Mouse (Mus musculus): Measurements from ENCODE around the gene Def6. TPM values are rescaled to one million over a fixed set of nuclear protein-coding genes. Genes with fewer than 3 reads are reported as not detected.
A peak's percentile ranks its signal among the peaks of the same experiment; 100 is the strongest.

Gene Def6
- polyA plus RNA-seq, 1 experiment from 2014 or later: 9.0 TPM

DNA sequence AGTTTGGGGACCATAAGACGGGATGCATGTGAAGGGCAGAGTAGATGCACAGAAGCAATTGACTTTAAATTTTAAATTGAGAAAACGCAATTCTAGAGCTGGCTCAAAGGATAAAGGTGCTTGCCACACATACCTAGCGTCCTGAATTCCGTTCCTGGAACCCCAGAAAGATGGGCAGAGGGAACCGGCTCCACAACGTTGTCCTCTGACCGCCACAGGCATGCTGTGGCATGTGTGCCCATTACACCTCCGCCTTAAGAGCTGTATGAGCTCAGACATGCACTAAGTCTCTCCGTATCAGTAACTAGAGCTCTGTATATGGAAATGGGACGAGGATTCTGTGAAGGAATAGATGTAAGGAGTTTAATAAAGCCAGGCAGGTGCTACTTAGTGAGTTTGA is 17.0 kb downstream of the Def6 start:
- Histone ChIP-seq H3K4me2 (ENCODE audit: low read depth, low read length) (no peak overlapping the region), H3K36me3 (replicated peaks; ENCODE audit: insufficient read depth, low read length) (peaks cover 8% of the 10 kb centered on the region), H3K4me1 (ENCODE audit: insufficient read depth) (peaks cover 14% of the 10 kb centered on the region), H3K9me3 (ENCODE audit: low read length) (no peaks in the 10 kb centered on the region), H3K4me3 (ENCODE audit: low read depth, low read length) (no peak overlapping the region), H3K9ac (replicated peaks) (no peak overlapping the region), H3K27ac (ENCODE audit: low read depth) (no peak overlapping the region), H3K27me3 (ENCODE audit: insufficient read depth, low read length) (no peaks in the 10 kb centered on the region)
- no peak for DNase-seq
- WGBS (ENCODE audit: insufficient replicate concordance): 91% methylated on average over 10 of the region's 10 CpGs
- TF ChIP-seq CTCF (IDR thresholded peaks at IDR 0.05; ENCODE audit: low read depth): no peak
- no peak for TF ChIP-seq EP300 (IDR thresholded peaks at IDR 0.05; ENCODE audit: low read depth)
- no peak for ATAC-seq

DNA sequence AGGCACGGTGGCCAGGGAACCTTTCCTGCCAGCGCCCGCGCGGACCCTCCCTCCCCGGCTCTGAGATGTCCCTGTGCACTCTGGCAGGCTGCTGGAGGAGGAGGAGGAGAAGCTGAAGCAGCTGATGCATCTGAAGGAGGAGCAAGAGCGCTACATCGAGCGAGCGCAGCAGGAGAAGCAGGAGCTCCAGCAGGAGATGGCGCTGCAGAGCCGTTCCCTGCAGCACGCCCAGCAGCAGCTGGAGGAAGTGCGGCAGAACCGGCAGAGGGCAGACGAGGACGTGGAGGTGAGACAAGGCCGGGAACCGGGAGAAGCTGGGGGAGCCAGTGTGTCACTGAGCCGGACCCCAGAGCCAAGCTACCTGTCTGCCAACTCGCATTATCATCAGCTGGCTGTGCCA is 18.4 kb downstream of the Def6 start:
- H3K36me3 ChIP-seq (replicated peaks; ENCODE audit: insufficient read depth, low read length): peaks cover 8% of the 10 kb centered on the region; the same call in 1 of the 2 replicates
- H3K9me3 ChIP-seq (ENCODE audit: low read length): no peaks in the 10 kb centered on the region
- H3K4me2 ChIP-seq (ENCODE audit: low read depth, low read length): no peak overlapping the region
- H3K4me1 ChIP-seq (ENCODE audit: insufficient read depth): peaks cover 14% of the 10 kb centered on the region
- H3K27ac ChIP-seq (ENCODE audit: low read depth): no peak overlapping the region
- 17% methylated on average over 21 of the region's 21 CpGs for WGBS (ENCODE audit: insufficient replicate concordance)
- no peaks in the 10 kb centered on the region for H3K27me3 ChIP-seq (ENCODE audit: insufficient read depth, low read length)
- DNase-seq: peak; percentile 90
- TF ChIP-seq CTCF (IDR thresholded peaks at IDR 0.05; ENCODE audit: low read depth) (peak; percentile 100), EP300 (IDR thresholded peaks at IDR 0.05; ENCODE audit: low read depth) (no peak)
- ATAC-seq: peak; percentile 48
- H3K9ac ChIP-seq (replicated peaks): no peak overlapping the region
- no peak overlapping the region for H3K4me3 ChIP-seq (ENCODE audit: low read depth, low read length)

GRCm38 (mm10) chr17:28230486-28230885 is 22.9 kb downstream of the Def6 start:
- Histone ChIP-seq H3K9ac (replicated peaks) (no peak overlapping the region), H3K4me3 (ENCODE audit: low read depth, low read length) (no peak overlapping the region), H3K27me3 (ENCODE audit: insufficient read depth, low read length) (no peaks in the 10 kb centered on the region), H3K27ac (ENCODE audit: low read depth) (no peak overlapping the region), H3K9me3 (ENCODE audit: low read length) (no peaks in the 10 kb centered on the region), H3K36me3 (replicated peaks; ENCODE audit: insufficient read depth, low read length) (peaks cover 8% of the 10 kb centered on the region; the same call in 1 of the 2 replicates), H3K4me2 (ENCODE audit: low read depth, low read length) (no peak overlapping the region), H3K4me1 (ENCODE audit: insufficient read depth) (peaks cover 16% of the 10 kb centered on the region)
- 76% methylated on average over 6 of the region's 6 CpGs for WGBS (ENCODE audit: insufficient replicate concordance)
- TF ChIP-seq CTCF (IDR thresholded peaks at IDR 0.05; ENCODE audit: low read depth) (no peak), EP300 (IDR thresholded peaks at IDR 0.05; ENCODE audit: low read depth) (no peak)
- DNase-seq (no peak), ATAC-seq (no peak)

DNA sequence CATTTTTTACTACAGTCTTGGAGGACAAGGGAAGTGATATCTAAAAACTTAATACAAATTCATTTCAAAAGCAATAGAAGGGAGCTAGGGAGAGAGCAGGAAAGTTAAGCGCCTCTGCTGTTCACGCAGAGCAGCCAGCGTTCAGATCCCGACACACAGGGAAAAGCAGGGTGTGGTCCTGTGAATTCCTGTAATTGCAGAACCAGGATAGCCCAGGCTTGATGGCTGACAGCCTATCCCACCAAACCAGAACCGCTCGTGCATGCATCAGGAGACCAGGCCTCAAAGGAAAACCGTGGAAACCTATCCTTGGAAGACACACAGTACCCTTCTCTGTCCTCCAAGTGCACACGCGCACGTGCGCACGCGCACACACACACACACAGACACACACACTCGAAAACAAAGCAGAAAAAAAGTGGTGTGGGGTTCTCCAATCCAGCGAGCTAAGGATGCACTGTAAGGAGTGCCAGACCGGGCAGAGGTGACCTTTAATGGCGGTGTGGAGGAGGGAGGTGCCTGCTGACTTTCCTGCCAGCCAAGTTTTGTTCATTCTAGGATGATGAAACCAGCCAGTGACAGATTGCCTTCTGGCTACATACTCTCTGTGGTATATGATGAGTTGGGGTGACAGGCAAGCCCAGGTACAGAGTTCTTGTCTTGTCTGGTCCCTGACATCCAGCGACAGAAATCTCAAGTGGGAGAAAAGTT is 23.6 kb downstream of the Def6 start:
- no peak for TF ChIP-seq EP300 (IDR thresholded peaks at IDR 0.05; ENCODE audit: low read depth)
- TF ChIP-seq CTCF (IDR thresholded peaks at IDR 0.05; ENCODE audit: low read depth): no peak
- Histone ChIP-seq H3K36me3 (replicated peaks; ENCODE audit: insufficient read depth, low read length) (peaks cover 6% of the 10 kb centered on the region; the same call in 1 of the 2 replicates), H3K4me3 (ENCODE audit: low read depth, low read length) (no peak overlapping the region), H3K4me1 (ENCODE audit: insufficient read depth) (peaks cover 16% of the 10 kb centered on the region), H3K27me3 (ENCODE audit: insufficient read depth, low read length) (no peaks in the 10 kb centered on the region), H3K9ac (replicated peaks) (no peak overlapping the region), H3K27ac (ENCODE audit: low read depth) (no peak overlapping the region), H3K9me3 (ENCODE audit: low read length) (no peaks in the 10 kb centered on the region), H3K4me2 (ENCODE audit: low read depth, low read length) (no peak overlapping the region)
- ATAC-seq: no peak
- WGBS (ENCODE audit: insufficient replicate concordance): 81% methylated on average over 18 of the region's 18 CpGs
- no peak for DNase-seq

- peaks cover 9% of the 10 kb centered on the region; the same call in 1 of the 2 replicates for H3K36me3 ChIP-seq (replicated peaks; ENCODE audit: insufficient read depth, low read length)
- H3K27me3 ChIP-seq (ENCODE audit: insufficient read depth, low read length): no peaks in the 10 kb centered on the region
- DNase-seq (peak; percentile 99), ATAC-seq (peak; percentile 98)
- H3K9me3 ChIP-seq (ENCODE audit: low read length): no peaks in the 10 kb centered on the region
- peak within 1 kb of the TSS; percentile 95 for H3K9ac ChIP-seq (replicated peaks)
- WGBS (ENCODE audit: insufficient replicate concordance): 1% methylated on average over 40 of the region's 57 CpGs
- H3K4me2 ChIP-seq (ENCODE audit: low read depth, low read length): peak within 1 kb of the TSS; percentile 98
- peak within 1 kb of the TSS; percentile 91 for H3K27ac ChIP-seq (ENCODE audit: low read depth)
- no peak for TF ChIP-seq EP300 (IDR thresholded peaks at IDR 0.05; ENCODE audit: low read depth)
- peak; percentile 100 for TF ChIP-seq CTCF (IDR thresholded peaks at IDR 0.05; ENCODE audit: low read depth)
- peak within 1 kb of the TSS; percentile 95 for H3K4me3 ChIP-seq (ENCODE audit: low read depth, low read length)
- H3K4me1 ChIP-seq (ENCODE audit: insufficient read depth): peaks cover 27% of the 10 kb centered on the region
Measured at GRCm38 (mm10) chr17:28232475-28233060, 25.0 kb downstream of the Def6 start, which contains the start of gene Ppard. Ppard (plus strand) TSS chr17:28232700.

- ATAC-seq (peak; percentile 32), DNase-seq (peak; percentile 65)
- peaks cover 8% of the 10 kb centered on the region for H3K36me3 ChIP-seq (replicated peaks; ENCODE audit: insufficient read depth, low read length)
- TF ChIP-seq EP300 (IDR thresholded peaks at IDR 0.05; ENCODE audit: low read depth): no peak
- no peak for TF ChIP-seq CTCF (IDR thresholded peaks at IDR 0.05; ENCODE audit: low read depth)
- H3K27ac ChIP-seq (ENCODE audit: low read depth): peak overlapping the region; percentile 91
- no peaks in the 10 kb centered on the region for H3K27me3 ChIP-seq (ENCODE audit: insufficient read depth, low read length)
- H3K9me3 ChIP-seq (ENCODE audit: low read length): no peaks in the 10 kb centered on the region
- H3K4me1 ChIP-seq (ENCODE audit: insufficient read depth): peaks cover 30% of the 10 kb centered on the region
- H3K4me2 ChIP-seq (ENCODE audit: low read depth, low read length): peak overlapping the region; percentile 98
- peak overlapping the region; percentile 95 for H3K9ac ChIP-seq (replicated peaks)
- WGBS (ENCODE audit: insufficient replicate concordance): 5% methylated on average over 16 of the region's 17 CpGs
- H3K4me3 ChIP-seq (ENCODE audit: low read depth, low read length): peak overlapping the region; percentile 95
Measured at GRCm38 (mm10) chr17:28233091-28233731, 25.6 kb downstream of the Def6 start.
